Mouse (Mus musculus): ENCODE data around the gene Dbx1.

- no peak for TF ChIP-seq POLR2AphosphoS2 (IDR thresholded peaks at IDR 0.05; ENCODE audit: insufficient read length, low read depth)
- no peak for TF ChIP-seq TCF12 (IDR thresholded peaks at IDR 0.05; ENCODE audit: insufficient read depth, poor library complexity, severe bottlenecking)
- no peak for TF ChIP-seq E2F4 (IDR thresholded peaks at IDR 0.05; ENCODE audit: insufficient read depth)
- no peak for TF ChIP-seq POLR2A (IDR thresholded peaks at IDR 0.05; ENCODE audit: insufficient read length, low read depth)
- no peak for TF ChIP-seq REST (IDR thresholded peaks at IDR 0.05; ENCODE audit: insufficient read depth, insufficient read length)
- TF ChIP-seq MAX (IDR thresholded peaks at IDR 0.05; ENCODE audit: low read depth): no peak
- TF ChIP-seq MYOD1 (IDR thresholded peaks at IDR 0.05; ENCODE audit: control insufficient read depth in 1 of 3, insufficient read length in 2 of 3, low read depth in 2 of 3): no peak
- TF ChIP-seq CEBPB (IDR thresholded peaks at IDR 0.05; ENCODE audit: insufficient read depth, poor library complexity, severe bottlenecking): no peak
- no peak for TF ChIP-seq USF1 (IDR thresholded peaks at IDR 0.05; ENCODE audit: low read depth)
- no peak for TF ChIP-seq MYOG (IDR thresholded peaks at IDR 0.05; ENCODE audit: control insufficient read depth in 1 of 3, insufficient read depth in 1 of 3, insufficient read length in 2 of 3, low read depth in 2 of 3)
- TF ChIP-seq TCF3 (IDR thresholded peaks at IDR 0.05; ENCODE audit: insufficient read length, low read depth): no peak
- TF ChIP-seq SRF (IDR thresholded peaks at IDR 0.05; ENCODE audit: control insufficient read depth, insufficient read length, low read depth): no peak
Measured at GRCm38 (mm10) chr7:49617087-49617486, 19.6 kb downstream of the Dbx1 start.
